Mouse (Mus musculus): ENCODE measurements around the gene Ccdc33. TPM values are rescaled to one million over a fixed set of nuclear protein-coding genes. Genes with fewer than 3 reads are reported as not detected.

Gene Ccdc33
- total and polyA plus RNA-seq, 2 experiments from 2014 or later: 0.27 to 1.4 TPM

DNA sequence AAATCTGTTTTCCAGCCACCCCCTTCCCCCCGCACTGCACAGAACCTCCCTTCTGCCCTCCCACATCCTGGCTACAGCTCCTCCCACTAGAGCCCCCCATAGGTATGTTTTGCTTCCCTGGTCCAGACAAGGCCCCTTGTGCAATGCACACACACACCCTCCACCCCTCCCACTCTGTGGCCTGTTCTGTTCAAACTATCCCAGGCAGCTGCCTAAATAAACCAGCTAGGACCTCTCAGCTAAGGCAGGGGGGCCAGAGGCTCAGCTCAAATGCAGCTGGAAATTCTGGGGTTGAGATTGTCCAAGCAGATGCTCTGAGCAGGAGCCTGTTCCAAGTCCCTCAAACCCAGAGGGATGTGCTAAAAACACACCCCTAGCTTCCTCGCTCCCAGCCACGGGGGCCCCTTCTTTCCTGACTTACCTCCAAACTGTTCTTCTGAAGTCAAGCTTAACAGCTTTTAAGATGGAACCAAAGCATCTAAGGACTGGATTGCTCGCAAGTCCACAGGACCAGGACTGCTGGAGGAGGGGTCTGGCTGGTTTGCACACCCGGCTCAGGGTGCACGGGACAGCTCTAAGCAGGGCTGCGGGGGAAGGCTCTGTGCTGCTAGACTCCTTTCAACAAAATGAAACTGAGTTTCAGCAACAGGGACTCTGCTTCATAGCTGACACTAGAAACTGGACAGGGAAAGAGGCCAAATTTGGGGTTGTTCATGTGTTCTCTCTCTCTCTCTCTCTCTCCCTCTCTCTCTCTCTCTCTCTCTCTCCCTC is 40.1 kb upstream of the Ccdc33 start:
- WGBS: 47% methylated on average over 7 of the region's 7 CpGs
- no peak for TF ChIP-seq CTCF (IDR thresholded peaks at IDR 0.05)
- no peaks in the 10 kb centered on the region for H3K9me3 ChIP-seq (ENCODE audit: low read length)
- DNase-seq (ENCODE audit: low spot score): peak; percentile 55
- H3K27me3 ChIP-seq (ENCODE audit: insufficient read depth, low read length): no peaks in the 10 kb centered on the region
- H3K27ac ChIP-seq (ENCODE audit: low read depth, low read length): no peak overlapping the region
- ATAC-seq (ENCODE audit: low FRiP score): no peak
- no peaks in the 10 kb centered on the region; the same call in 1 of the 2 replicates for H3K4me1 ChIP-seq (ENCODE audit: insufficient read depth, low read length)
- no peaks in the 10 kb centered on the region for H3K36me3 ChIP-seq (ENCODE audit: insufficient read depth, low read length)
- H3K9ac ChIP-seq (replicated peaks; ENCODE audit: low read length, poor library complexity, severe bottlenecking): no peak overlapping the region
- peak overlapping the region; percentile 6; the same call in 1 of the 2 replicates for H3K4me2 ChIP-seq (ENCODE audit: low read depth, low read length, poor library complexity, severe bottlenecking)
- H3K4me3 ChIP-seq (ENCODE audit: low read depth, low read length): no peak overlapping the region

DNA sequence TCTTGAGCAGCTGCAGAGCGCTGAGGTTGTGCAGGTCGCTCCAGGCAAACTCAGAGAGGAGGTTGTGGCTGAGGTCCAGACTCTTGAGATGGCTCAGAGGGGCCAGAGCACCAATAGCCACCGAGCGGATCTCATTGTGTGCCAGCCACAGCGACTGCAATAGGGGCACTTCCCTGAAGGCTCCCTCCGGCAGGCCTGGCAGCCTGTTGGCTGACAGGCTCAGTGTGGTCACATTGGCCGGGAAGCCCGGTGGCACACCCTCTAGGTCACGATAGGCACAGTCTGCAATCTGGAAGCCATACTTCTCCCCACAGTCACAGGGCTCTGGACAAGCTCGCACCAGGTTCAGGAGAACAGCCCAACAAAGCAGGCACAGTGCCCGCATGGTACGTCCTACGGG is 39.2 kb upstream of the Ccdc33 start:
- Histone ChIP-seq H3K27ac (ENCODE audit: low read depth, low read length) (no peak overlapping the region), H3K4me3 (ENCODE audit: low read depth, low read length) (no peak overlapping the region), H3K9ac (replicated peaks; ENCODE audit: low read length, poor library complexity, severe bottlenecking) (no peak overlapping the region), H3K4me1 (ENCODE audit: insufficient read depth, low read length) (no peaks in the 10 kb centered on the region; the same call in 1 of the 2 replicates), H3K9me3 (ENCODE audit: low read length) (no peaks in the 10 kb centered on the region), H3K4me2 (ENCODE audit: low read depth, low read length, poor library complexity, severe bottlenecking) (no peak overlapping the region), H3K36me3 (ENCODE audit: insufficient read depth, low read length) (no peaks in the 10 kb centered on the region), H3K27me3 (ENCODE audit: insufficient read depth, low read length) (no peaks in the 10 kb centered on the region)
- WGBS: 83% methylated on average over 13 of the region's 13 CpGs
- no peak for TF ChIP-seq CTCF (IDR thresholded peaks at IDR 0.05)
- ATAC-seq (ENCODE audit: low FRiP score): no peak
- DNase-seq (ENCODE audit: low spot score): peak; percentile 42

DNA sequence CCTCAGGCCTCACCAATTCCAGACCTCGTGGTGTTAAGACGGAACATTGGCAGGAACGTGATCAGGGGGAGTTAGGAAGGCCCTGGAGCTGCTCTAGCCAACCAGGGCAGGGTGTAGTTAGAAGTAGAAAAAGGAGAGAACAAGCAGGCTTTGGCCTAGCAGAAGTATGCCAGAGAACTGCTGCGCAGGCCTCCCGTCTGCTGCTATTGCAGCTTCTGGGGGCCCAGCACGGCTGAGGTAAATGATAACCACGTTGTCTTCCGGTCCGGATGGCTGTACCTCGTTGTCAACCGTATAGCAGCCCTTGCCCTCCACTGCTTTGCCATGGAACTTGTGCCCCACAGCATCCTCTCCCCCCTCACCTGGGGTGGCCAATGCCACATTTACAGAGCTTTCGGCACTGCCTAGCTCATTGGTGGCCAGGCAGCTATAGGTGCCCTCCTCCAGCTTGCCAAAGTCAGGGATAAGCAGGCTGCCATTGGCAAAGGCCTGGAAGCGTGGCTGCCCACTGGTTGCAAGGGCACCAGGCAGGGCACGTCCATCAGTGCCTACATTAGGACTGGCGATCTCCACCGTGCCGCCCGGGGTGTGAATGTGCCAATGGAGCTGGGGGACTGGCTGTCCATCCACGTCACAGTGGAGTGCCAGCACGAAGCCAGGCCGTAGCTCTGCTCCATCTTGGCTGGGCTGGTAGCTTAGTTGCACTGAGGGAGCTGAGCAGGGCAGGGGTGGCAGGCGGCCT is 38.4 kb upstream of the Ccdc33 start:
- Histone ChIP-seq H3K4me3 (ENCODE audit: low read depth, low read length) (no peak overlapping the region), H3K27me3 (ENCODE audit: insufficient read depth, low read length) (no peaks in the 10 kb centered on the region), H3K4me1 (ENCODE audit: insufficient read depth, low read length) (no peaks in the 10 kb centered on the region; the same call in 1 of the 2 replicates), H3K36me3 (ENCODE audit: insufficient read depth, low read length) (no peaks in the 10 kb centered on the region), H3K27ac (ENCODE audit: low read depth, low read length) (no peak overlapping the region), H3K9me3 (ENCODE audit: low read length) (no peaks in the 10 kb centered on the region), H3K9ac (replicated peaks; ENCODE audit: low read length, poor library complexity, severe bottlenecking) (no peak overlapping the region), H3K4me2 (ENCODE audit: low read depth, low read length, poor library complexity, severe bottlenecking) (no peak overlapping the region)
- 88% methylated on average over 22 of the region's 22 CpGs for WGBS
- DNase-seq (ENCODE audit: low spot score): no peak
- no peak for TF ChIP-seq CTCF (IDR thresholded peaks at IDR 0.05)
- ATAC-seq (ENCODE audit: low FRiP score): no peak

DNA sequence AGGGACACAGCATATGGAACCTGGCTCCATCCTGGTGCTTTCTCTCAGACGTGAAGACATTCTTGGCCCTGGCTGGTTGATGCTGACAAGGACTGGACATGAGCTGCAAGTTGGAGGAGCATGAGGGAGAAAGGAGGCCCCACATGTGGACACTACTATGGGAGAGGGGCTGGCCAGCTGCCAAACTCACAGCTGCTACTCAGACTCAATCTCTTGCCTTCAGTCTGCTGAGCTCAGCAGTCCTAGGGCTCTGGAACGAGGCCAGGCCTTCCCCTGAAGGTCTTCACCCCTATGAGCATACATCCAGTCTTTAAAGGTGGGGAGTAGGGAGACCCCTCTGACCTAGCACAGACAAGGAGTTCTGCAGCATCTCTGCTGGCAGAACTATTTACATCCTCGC is 36.7 kb upstream of the Ccdc33 start:
- Histone ChIP-seq H3K4me1 (ENCODE audit: insufficient read depth, low read length) (no peaks in the 10 kb centered on the region; the same call in 1 of the 2 replicates), H3K9ac (replicated peaks; ENCODE audit: low read length, poor library complexity, severe bottlenecking) (no peak overlapping the region), H3K4me2 (ENCODE audit: low read depth, low read length, poor library complexity, severe bottlenecking) (no peak overlapping the region), H3K27me3 (ENCODE audit: insufficient read depth, low read length) (no peaks in the 10 kb centered on the region), H3K36me3 (ENCODE audit: insufficient read depth, low read length) (no peaks in the 10 kb centered on the region), H3K27ac (ENCODE audit: low read depth, low read length) (no peak overlapping the region), H3K4me3 (ENCODE audit: low read depth, low read length) (no peak overlapping the region), H3K9me3 (ENCODE audit: low read length) (no peaks in the 10 kb centered on the region)
- no peak for ATAC-seq (ENCODE audit: low FRiP score)
- no peak for TF ChIP-seq CTCF (IDR thresholded peaks at IDR 0.05)
- WGBS: 56% methylated on average over 3 of the region's 3 CpGs
- peak; percentile 78 for DNase-seq (ENCODE audit: low spot score)

DNA sequence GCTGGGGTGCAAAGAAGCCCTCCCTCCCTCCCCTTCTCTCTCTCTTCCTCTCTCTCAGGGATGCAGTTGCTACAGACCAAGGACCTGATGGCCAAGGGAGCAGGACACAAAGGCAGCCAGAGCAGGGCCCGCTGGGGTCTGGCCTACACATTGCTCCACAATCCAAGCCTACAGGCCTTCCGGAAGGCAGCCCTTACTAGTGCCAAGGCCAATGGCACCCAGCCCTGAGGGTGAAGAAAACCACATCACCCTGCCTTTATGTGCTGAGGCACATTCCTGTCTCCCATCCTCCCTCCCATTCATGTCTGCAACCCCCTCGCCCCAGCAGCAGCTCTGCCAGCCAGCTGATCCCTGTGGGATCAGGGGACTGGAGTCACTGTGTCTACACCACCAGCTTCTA is 34.5 kb upstream of the Ccdc33 start:
- 63% methylated on average over 3 of the region's 3 CpGs for WGBS
- Histone ChIP-seq H3K4me1 (ENCODE audit: insufficient read depth, low read length) (no peaks in the 10 kb centered on the region; the same call in 1 of the 2 replicates), H3K4me3 (ENCODE audit: low read depth, low read length) (no peak overlapping the region), H3K27me3 (ENCODE audit: insufficient read depth, low read length) (no peaks in the 10 kb centered on the region), H3K36me3 (ENCODE audit: insufficient read depth, low read length) (no peaks in the 10 kb centered on the region), H3K9ac (replicated peaks; ENCODE audit: low read length, poor library complexity, severe bottlenecking) (no peak overlapping the region), H3K4me2 (ENCODE audit: low read depth, low read length, poor library complexity, severe bottlenecking) (no peak overlapping the region), H3K27ac (ENCODE audit: low read depth, low read length) (no peak overlapping the region), H3K9me3 (ENCODE audit: low read length) (no peaks in the 10 kb centered on the region)
- no peak for TF ChIP-seq CTCF (IDR thresholded peaks at IDR 0.05)
- ATAC-seq (ENCODE audit: low FRiP score) (peak; percentile 13; the same call in 1 of the 2 replicates), DNase-seq (ENCODE audit: low spot score) (no peak)
